ENCODE assay signal across 9 mouse cellular contexts in genomic region chr4:119917502-119917901, GRCm38 (mm10).
DNase-seq lines count a peak whose midpoint lies in the region; ATAC-seq lines count a peak whose summit lies in the region.
"Had no signal": no experiment of that assay in that cellular context is flagged by ENCODE, and none has a peak within 500 bp of the region (broad histone marks: within the 10 kb centered on the region; RNA-seq: fewer than 3 reads in every experiment).

No protein-coding gene starts in this region.

- intact Hi-C loops in left cerebral cortex, postnatal 4 days (cut with DNase I): loop anchor here (10.0 kb wide), 1 partner anchor 187 kb away; no protein-coding TSS in a partner anchor

- DNase-seq in cerebellum, postnatal 10 days: peak; percentile 78 to 85
- no peak for DNase-seq in cerebellum, adult 11 months
- DNase-seq in left cerebral cortex, postnatal 4 days: peak; percentile 62
- DNase-seq in left cerebral cortex, adult 11 months (ENCODE audit: low spot score): no peak
- DNase-seq in ZHBTc4 (ENCODE audit: low read depth, low spot score): peak; percentile 56
- peak; percentile 23 to 54 for DNase-seq in lung, postnatal 4 days
- no peak for DNase-seq in MN1 (ENCODE audit: low spot score)
- DNase-seq: liver, embryonic 13.5 days had no signal

- no peak for ATAC-seq in monocyte, adult 5-6 weeks (replicated peaks; ENCODE audit: insufficient number of reproducible peaks, low FRiP score, low TSS enrichment, poor library complexity, severe bottlenecking)

Comparison
In these comparisons a context has a peak if more than half of its experiments do, and no peak if none do; other contexts are left out.
1. DNase-seq: peak in cerebellum, postnatal 10 days (2 of 2), left cerebral cortex, postnatal 4 days (single experiment), ZHBTc4 (single experiment) and lung, postnatal 4 days (2 of 2); none in cerebellum, adult 11 months (single experiment), left cerebral cortex, adult 11 months (single experiment) and MN1 (single experiment).